Mouse (Mus musculus) MN1 (cell line): ENCODE data around the gene Mat2a.

Source experiments
- DNase-seq: peaks from one replicate; pipeline ENCODE4 v3.0.0-alpha.2; 2016; ENCODE audit warnings: low spot score

Mat2a gene

DNA sequence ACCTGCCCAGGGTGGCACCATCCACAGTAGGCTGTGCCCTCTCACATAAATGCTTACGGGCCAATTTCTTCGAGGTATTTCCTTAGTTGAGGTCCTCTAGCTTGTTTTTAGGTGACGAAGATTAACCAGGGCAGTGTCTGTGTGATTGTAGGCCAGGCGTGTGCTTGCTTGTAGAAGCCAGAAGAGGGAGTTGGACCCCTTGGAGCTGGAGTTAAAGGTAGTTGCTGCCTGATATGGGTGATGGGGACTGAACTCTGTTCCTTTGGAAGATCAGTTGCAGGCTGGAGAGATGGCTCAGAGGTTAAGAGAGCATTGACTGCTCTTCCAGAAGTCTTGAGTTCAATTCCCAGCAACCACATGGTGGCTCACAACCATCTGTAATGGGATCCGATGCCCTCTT lies 24.2 kb downstream of the Mat2a start:
- DNase-seq: peak; percentile 15

DNA sequence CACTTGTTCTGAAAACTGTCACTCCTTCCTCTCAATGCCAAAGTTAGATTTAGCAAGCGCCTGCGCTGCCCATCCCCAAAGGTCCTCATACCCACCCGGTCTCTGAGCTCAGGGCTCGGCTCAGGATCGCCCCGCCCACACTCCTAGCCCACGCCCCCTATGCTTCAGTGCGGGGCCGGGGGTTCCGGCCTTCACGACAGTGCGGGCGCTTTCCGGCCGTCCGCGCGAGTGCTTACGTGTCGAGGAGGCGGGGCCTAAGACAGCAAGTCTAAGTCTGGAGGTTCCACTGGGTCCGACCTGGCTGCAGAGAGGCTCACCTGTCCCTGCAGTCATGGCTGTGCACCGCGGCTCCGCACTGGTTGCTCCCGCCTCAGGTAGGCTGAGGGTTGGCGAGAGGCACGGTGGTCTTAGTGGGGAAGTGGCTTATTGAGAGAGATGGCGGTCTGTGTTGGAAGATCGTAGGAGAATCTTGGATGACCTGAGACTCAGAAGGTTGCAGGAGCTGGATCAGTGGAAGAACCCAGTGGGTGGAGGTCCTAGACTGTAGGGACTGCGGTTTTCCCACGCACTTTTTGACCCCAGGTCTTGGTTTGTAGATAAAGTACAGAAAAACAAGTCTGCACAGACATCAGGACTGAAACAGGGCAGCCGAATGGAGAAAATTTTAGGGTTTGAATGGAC lies 25.1 kb downstream of the Mat2a start, which contains the start of gene Ggcx:
Gene Ggcx (plus strand): TSS at position 233 of the 681 bp plus-strand sequence.
- DNase-seq: peak; percentile 95

DNA sequence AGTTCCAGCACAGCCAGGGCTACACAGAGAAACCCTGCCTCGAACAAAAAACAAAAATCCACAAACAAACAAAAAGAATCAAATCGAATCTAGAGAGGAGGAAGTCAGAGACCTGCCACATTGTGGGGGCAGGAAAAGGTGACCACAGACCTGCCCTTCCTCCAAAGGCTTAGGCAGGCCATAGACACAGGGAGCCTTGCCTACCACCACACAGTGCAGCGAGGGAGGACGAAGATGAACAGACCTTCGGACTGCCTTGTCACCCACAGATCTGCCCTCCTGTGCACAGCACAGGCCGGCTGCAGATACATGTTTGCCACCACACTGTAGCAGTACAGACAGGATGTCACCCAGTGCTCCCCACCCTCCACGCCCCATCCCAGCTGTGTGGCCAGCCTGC lies 28.8 kb downstream of the Mat2a start:
- DNase-seq: no peak

GRCm38 (mm10) chr6:72410003-72410402 lies 29.4 kb downstream of the Mat2a start:
- DNase-seq: no peak

- peak; percentile 73 for DNase-seq
These were observed 29.8 kb downstream of the Mat2a start for GRCm38 (mm10) chr6:72409567-72409966.

GRCm38 (mm10) chr6:72407119-72407518 lies 32.2 kb downstream of the Mat2a start:
- peak; percentile 93 for DNase-seq

DNA sequence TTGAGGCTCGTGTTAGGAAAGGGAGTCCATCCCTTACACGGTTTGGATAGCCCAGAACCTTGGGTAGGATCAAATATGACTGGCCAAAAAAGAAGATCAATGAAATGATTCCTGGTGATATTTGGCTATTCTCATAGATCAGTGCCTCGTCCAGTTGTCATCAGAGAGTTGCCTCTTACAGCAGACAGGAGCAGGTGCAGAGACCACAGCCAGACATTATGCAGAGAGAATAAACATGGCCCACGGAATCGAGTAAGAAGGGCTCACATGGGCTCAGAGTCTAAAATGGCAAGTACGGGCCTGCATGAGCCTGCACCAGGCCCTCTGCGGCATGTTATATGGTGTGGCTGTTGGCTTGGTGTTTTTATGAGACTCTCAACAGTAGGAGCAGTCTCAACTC lies 34.0 kb downstream of the Mat2a start:
- no peak for DNase-seq

GRCm38 (mm10) chr6:72401875-72402274 lies 37.5 kb downstream of the Mat2a start:
- DNase-seq: peak; percentile 51

DNA sequence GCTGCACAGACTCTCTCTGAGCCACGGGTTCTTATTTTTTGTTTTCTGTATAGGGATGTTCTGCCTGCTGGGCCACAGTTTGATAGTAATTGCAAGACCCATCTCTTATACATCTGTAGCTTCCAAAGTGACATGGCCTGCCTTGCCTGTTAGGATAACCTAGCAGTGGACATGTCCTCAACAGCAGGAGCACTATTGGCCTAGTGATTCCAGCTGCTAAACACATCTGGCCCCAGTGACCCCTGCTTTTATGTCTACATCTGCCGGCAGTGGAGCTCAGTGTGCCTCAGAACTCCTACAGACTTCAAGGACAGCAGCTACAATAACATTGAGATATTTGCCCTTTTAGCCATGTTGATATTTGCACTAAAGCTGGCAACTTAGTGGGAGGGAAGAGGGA lies 39.4 kb downstream of the Mat2a start:
- no peak for DNase-seq

- DNase-seq: no peak
These were observed 42.5 kb downstream of the Mat2a start for GRCm38 (mm10) chr6:72396837-72397251.

DNA sequence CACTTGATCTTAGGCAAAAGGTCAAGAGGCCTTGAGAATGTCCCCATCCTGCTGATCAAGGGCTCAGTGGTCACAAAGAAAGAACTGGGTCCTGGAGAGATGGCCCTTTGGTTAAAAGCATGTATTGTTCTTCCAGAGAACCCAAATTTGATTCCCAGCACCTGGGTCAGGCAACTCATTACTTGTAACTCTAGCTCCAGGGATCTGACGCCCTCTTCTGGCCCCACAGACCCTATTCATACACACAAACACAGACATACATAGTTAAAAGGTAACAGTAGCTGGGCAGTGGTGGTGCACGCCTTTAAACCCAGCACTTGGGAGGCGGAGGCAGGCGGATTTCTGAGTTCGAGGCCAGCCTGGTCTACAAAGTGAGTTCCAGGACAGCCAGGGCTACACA lies 47.0 kb downstream of the Mat2a start:
- DNase-seq: no peak

GRCm38 (mm10) chr6:72390795-72391521 lies 48.4 kb downstream of the Mat2a start:
- DNase-seq: no peak

DNA sequence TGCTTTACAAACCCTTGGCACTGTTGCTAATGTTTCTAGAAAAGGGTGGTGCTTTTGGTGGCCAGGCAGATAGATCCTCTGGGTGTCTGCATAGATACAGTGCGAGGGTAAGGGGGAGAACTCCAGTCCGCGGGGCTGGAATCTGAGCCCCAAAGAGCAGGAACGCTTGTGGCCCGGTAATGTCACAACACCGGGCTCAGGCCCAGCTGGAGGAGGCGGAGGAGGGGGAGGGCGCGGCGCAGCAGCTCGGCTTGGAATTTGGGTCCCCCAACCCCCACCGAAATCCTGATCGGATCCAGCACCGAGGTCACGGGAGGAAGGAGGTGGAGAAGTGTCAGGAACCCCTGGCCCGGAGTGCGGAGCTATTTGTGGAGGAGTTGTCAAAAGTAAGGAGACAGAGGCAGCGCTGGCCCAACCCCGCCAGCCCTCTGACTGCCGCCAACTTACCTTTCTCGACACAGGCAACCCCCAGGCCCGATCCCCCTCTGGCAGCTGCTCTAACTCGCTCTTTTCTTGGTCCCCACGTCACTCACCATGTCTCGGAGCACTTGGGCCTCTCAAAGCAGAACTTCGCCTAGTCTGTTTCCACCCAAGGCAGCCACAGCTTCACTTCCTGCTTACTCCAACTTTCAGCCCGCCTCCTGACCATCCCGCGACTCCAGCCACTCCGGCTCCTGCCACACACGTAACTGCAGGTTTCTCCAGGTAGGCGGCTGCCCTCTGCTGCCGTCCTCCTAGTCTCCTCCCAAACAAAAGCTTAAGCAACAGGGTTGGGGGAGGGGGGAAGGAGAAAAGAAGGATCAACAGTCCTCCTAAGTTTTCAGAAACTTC lies 49.2 kb downstream of the Mat2a start, which contains the start of gene Vamp8:
Gene Vamp8 (minus strand): TSS at position 763 of the 831 bp plus-strand sequence.
- peak; percentile 21 for DNase-seq

DNA sequence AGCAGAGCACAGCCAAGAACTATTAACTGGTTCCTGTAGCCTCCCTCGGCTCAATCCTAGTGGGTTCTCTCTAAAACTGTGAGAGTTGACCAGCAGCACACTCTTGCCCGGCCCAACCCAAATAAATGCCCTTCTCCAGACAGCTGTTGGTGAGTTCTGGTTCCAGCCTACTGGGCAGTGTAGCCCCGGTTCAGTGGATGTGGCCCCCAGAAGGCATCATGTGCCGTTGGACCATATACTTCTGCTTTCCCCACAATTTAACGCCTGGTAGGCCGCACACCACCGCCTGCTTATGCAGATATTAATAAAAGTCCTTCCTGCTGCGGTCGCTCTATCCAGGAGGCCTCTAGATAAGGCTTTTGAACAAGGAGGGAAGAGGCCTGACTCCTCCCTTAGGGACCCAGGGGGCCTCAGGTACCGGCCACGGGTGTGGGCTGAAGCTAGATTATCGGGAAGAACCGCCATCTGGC lies 49.9 kb downstream of the Mat2a start:
- DNase-seq: no peak

GRCm38 (mm10) chr6:72388791-72389329 lies 50.5 kb downstream of the Mat2a start:
- DNase-seq: no peak

DNA sequence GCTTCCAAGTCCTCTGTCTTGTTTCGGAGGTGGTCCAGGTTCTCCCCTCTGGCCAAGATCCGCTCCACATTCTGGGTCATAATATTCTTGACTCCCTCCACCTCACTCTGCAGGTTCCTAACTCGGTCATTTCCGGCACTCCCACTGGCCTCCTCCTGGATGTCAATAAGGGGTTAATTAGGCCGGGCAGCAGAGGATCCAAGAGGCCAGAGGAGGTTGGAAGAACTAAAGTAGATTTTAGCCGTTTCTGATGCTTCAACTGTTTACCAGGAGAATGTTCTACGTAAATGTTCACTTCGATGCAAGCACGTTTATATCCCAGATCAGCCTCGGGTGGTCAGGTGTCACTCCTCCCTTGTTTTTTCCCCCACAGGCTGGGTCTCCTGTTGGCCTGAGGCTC lies 51.1 kb downstream of the Mat2a start:
- no peak for DNase-seq

GRCm38 (mm10) chr6:72387816-72388215 lies 51.5 kb downstream of the Mat2a start:
- no peak for DNase-seq

DNA sequence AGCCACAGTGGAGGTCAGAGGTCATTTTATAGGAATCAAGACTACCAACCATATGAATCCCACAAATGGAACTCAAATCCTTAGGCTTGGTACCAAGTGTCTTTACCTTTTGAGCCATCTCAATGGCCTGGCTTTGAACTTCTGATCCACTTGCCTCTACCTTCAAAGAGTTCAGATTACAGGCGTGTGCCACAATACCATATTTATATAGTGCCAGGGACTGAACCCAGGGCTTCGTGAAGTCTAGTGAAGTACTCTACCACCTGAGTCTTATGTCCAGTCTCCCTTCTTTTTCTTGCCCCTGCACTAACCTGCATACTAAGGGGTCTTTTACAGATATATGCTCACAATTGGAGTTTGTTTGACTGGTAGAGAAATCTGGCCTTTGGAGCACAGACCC lies 52.8 kb downstream of the Mat2a start:
- no peak for DNase-seq

DNA sequence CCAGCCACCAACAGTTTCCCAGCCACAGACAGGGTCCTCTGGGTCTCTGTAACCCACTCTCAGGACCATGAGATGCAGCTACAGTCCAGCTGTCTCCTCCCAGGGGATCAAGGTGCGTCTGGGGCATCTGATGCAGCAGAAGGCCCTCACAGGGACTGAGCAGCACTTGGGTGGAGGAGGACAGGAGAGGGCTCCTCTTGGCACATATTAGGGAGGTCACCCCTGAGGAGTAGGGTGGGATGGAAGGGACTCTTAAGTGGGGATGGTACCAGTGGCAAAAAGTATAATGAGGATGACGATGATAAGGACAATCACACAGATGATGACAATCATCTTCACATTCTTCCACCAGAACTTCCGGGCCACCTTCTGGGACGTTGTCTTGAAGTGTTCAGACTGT lies 54.1 kb downstream of the Mat2a start:
- no peak for DNase-seq

- DNase-seq: no peak
These were observed 55.4 kb downstream of the Mat2a start for GRCm38 (mm10) chr6:72383952-72384351.

- no peak for DNase-seq
These were observed 56.1 kb downstream of the Mat2a start for GRCm38 (mm10) chr6:72383142-72383820.
